Mouse (Mus musculus): ENCODE data around the gene Ltb4r2. TPM values are rescaled to one million over a fixed set of nuclear protein-coding genes. Genes with fewer than 3 reads are reported as not detected.

Ltb4r2 gene
- polyA plus RNA-seq, 1 experiment from 2014 or later: 0.36 TPM

DNA sequence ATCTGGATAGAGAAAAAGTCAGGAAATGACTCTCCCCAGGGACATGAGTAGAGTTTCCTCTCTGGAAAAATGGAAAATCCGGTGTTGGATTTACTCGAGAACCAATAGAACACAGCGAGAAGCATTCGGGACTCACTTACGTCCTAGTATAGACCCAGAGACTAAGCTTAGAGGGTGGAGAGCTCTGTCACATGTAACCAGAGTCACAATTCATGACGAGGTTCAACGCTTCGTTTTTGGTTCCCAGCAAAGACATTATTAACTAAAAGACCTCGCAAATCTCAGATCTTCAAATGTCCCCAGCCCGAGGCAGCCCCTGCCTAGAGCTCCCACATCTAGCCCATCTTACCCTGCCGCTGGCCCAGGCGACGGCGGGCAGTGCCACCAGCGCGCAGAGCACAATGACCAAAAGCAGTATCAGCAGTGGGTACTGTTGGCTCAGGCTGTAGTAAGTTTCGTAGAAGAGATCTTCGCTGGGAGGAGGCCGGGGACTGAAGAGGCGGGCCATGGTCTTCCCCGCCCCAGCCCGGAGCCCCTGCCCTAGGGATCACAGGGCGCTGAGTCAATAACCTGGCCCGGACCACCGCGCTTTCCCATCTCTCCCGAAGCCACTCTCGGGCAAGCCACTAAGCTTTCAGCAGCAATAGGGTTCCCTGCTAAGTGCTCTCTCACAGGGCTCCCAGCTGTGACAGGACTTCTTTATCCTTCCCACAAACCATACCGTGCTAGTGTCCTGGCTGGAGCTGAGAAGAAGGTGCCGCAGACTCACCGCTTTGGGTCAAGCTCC is 22.1 kb downstream of the Ltb4r2 start:
- H3K4me1 ChIP-seq: peaks cover 29% of the 10 kb centered on the region
- no peaks in the 10 kb centered on the region for H3K9me3 ChIP-seq
- ATAC-seq (ENCODE audit: low FRiP score, low read depth): peak; percentile 53
- peak overlapping the region; percentile 70 for H3K9ac ChIP-seq
- H3K27me3 ChIP-seq: peaks cover 52% of the 10 kb centered on the region
- peak overlapping the region; percentile 58 for H3K4me3 ChIP-seq
- peak overlapping the region; percentile 80 for H3K27ac ChIP-seq
- H3K36me3 ChIP-seq: peaks cover 14% of the 10 kb centered on the region; the same call in 1 of the 2 replicates
- H3K4me2 ChIP-seq (replicated peaks): peak overlapping the region; percentile 84
- under 1% methylated on average over 31 of the region's 31 CpGs for WGBS

DNA sequence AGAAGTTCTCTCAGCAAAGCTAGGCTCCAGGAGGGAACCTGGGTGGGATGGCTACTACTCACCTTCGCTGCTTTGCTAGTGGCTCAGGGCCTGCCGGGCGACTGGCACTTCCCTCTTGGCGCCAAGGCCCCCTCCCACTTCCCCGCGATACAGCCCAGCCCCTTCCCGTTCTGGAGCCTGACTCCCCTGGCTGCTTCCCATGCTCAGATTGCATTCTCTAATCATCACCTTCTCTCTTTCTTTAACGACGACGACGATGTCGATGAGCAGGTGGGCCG is 22.7 kb downstream of the Ltb4r2 start, which contains the start of gene Adcy4:
Gene Adcy4 (minus strand): TSS at position 138 of the 278 bp plus-strand sequence.
- H3K36me3 ChIP-seq: peaks cover 9% of the 10 kb centered on the region; the same call in 1 of the 2 replicates
- peak within 1 kb of the TSS; percentile 70 for H3K9ac ChIP-seq
- peak within 1 kb of the TSS; percentile 84 for H3K4me2 ChIP-seq (replicated peaks)
- H3K27ac ChIP-seq: peak within 1 kb of the TSS; percentile 80
- H3K4me3 ChIP-seq: peak within 1 kb of the TSS; percentile 58
- H3K9me3 ChIP-seq: no peaks in the 10 kb centered on the region
- 1% methylated on average over 13 of the region's 13 CpGs for WGBS
- H3K27me3 ChIP-seq: peaks cover 57% of the 10 kb centered on the region
- peaks cover 34% of the 10 kb centered on the region for H3K4me1 ChIP-seq
- ATAC-seq (ENCODE audit: low FRiP score, low read depth): no peak

DNA sequence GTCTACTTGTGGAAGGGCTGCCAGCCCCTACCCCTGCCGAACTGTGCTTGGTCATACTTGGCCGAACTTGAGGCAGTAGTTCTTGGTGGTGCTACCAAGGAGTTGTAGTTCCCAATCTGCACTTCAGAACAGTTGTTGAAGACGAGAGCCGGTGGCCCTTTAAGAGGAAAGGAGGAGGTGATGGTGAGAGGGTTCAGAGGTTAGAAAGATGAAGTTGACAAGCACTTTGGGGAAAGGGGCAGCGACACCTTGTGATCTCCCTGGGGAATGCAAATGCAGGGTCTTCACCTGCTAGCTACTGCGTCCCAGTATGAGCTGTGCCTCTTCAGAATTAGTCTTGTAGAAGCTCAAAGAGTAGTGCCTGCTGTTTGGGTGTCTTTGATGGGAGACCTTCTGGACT is 24.0 kb downstream of the Ltb4r2 start:
- H3K4me3 ChIP-seq: no peak overlapping the region
- H3K4me1 ChIP-seq: peaks cover 35% of the 10 kb centered on the region
- WGBS: 25% methylated on average over 6 of the region's 6 CpGs
- no peaks in the 10 kb centered on the region for H3K36me3 ChIP-seq
- H3K27me3 ChIP-seq: peaks cover 70% of the 10 kb centered on the region
- H3K9me3 ChIP-seq: no peaks in the 10 kb centered on the region
- no peak overlapping the region for H3K4me2 ChIP-seq (replicated peaks)
- ATAC-seq (ENCODE audit: low FRiP score, low read depth): no peak
- no peak overlapping the region for H3K27ac ChIP-seq
- H3K9ac ChIP-seq: no peak overlapping the region

DNA sequence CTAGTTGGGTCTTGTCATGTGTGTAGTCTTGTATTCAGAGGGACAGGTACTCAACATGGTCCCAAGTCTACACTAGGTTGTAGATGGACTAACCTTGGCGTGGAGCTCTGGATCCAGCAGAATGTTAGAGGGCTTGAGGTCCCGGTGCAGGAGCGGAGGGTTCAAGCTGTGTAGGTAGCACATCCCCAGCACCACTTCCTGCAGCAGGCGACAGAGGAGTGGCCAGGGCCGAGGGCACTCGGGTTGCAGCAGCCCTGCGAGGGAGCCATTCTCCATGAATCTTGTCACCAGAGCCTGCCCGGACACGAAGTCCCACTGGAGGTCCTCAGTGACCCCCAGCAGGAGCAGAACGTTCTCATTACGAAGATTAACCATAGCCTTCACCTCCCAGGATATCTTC is 26.5 kb downstream of the Ltb4r2 start:
- H3K36me3 ChIP-seq: no peaks in the 10 kb centered on the region
- no peak for ATAC-seq (ENCODE audit: low FRiP score, low read depth)
- no peak overlapping the region for H3K9ac ChIP-seq
- H3K4me3 ChIP-seq: peak overlapping the region; percentile 50
- peaks cover 67% of the 10 kb centered on the region for H3K27me3 ChIP-seq
- peak overlapping the region; percentile 81 for H3K4me2 ChIP-seq (replicated peaks)
- H3K4me1 ChIP-seq: peaks cover 20% of the 10 kb centered on the region
- H3K9me3 ChIP-seq: no peaks in the 10 kb centered on the region
- no peak overlapping the region for H3K27ac ChIP-seq
- WGBS: 38% methylated on average over 11 of the region's 11 CpGs

DNA sequence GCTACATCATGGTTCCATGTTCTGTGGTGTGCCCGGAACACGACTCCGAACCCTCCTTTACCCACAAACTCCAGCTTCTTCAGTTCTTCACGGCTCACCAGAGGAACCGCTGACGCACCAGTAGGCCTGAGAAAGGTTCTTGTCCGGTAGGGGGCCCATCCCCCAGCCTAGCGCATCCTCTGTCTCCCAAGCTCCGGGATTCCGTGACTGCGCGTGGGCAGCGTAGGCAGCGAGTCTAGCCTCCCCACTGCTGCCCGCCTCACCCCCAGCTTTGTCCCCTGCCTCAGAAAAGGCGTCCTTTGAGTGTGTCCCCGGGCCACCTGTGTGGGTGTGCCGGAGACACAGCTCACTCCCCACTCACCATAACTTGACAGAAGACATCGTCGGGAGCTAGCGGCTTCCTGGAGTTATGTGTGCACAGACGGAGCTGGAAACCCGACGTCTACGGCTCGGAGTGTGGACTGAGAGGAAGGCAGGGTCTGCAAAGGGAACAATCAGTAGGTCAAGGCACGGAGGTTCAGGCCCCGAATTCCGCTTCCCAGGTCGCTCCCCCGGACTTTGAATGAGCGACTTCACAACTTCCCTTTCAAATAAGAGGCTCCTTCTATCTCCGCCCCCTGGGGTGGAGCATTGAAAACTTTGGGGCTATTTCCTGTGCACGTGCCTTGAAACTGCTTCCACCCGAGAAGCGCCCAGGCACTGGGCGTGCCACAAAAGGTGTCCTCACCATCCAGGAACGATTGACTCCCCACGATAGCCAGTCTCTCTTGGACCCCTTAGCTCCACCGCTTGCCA is 27.2 kb downstream of the Ltb4r2 start, which contains the start of gene Ripk3:
Gene Ripk3 (minus strand): TSS at position 610 of the 795 bp plus-strand sequence.
- Histone ChIP-seq H3K4me3 (peak within 1 kb of the TSS; percentile 50), H3K9me3 (no peaks in the 10 kb centered on the region), H3K4me2 (replicated peaks) (peak within 1 kb of the TSS; percentile 81), H3K27me3 (peaks cover 67% of the 10 kb centered on the region), H3K9ac (peak within 1 kb of the TSS; percentile 65), H3K27ac (no peak within 1 kb of the TSS), H3K36me3 (no peaks in the 10 kb centered on the region), H3K4me1 (peaks cover 17% of the 10 kb centered on the region)
- peak; percentile 38; the same call in 1 of the 2 replicates for ATAC-seq (ENCODE audit: low FRiP score, low read depth)
- WGBS: 5% methylated on average over 40 of the region's 40 CpGs

DNA sequence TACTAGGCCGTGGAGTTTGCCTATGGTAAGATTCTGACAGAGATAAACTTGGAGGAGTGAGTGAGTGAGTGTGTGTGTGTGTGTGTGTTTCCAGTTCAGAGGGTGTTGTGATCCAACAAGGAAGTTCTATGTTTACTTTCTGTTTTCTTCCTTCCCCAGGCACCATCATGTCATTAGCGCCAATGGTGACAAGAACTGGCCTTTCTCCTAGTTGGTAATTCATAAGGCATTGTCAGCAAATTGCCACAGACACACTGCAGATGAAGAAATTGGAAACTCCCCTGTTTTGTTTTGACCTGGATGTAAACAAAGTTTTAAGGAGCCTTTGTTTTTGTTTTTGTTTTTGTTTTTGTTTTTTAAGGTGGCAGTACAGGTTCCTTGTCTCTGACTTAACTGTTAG is 32.2 kb downstream of the Ltb4r2 start:
- H3K27ac ChIP-seq: no peak overlapping the region
- WGBS: 66% methylated on average over 2 of the region's 2 CpGs
- no peak overlapping the region for H3K4me2 ChIP-seq (replicated peaks)
- no peaks in the 10 kb centered on the region for H3K9me3 ChIP-seq
- H3K4me3 ChIP-seq: no peak overlapping the region
- no peaks in the 10 kb centered on the region for H3K36me3 ChIP-seq
- H3K4me1 ChIP-seq: peaks cover 5% of the 10 kb centered on the region
- no peak for ATAC-seq (ENCODE audit: low FRiP score, low read depth)
- peaks cover 21% of the 10 kb centered on the region for H3K27me3 ChIP-seq
- H3K9ac ChIP-seq: no peak overlapping the region

DNA sequence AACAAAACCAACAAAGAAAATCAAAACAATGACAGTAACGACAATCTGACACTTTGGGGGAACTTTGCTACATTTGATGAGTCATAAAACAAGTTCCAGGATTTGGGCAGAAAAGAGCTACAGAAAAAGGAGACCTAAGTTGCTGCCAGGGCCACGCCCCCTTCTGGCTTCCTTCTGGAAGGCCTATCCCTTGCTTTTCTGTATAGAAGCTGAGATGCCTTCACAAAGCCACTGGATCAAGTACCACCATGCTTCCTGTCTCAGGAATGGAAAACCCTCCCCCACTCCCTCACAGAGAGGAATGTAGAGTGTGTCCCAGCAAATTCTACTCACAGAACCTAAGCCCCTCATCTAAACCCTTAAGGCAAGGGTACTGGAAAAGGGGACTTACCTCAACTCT is 32.7 kb downstream of the Ltb4r2 start:
- H3K9ac ChIP-seq: no peak overlapping the region
- WGBS: 69% methylated on average over 2 of the region's 2 CpGs

DNA sequence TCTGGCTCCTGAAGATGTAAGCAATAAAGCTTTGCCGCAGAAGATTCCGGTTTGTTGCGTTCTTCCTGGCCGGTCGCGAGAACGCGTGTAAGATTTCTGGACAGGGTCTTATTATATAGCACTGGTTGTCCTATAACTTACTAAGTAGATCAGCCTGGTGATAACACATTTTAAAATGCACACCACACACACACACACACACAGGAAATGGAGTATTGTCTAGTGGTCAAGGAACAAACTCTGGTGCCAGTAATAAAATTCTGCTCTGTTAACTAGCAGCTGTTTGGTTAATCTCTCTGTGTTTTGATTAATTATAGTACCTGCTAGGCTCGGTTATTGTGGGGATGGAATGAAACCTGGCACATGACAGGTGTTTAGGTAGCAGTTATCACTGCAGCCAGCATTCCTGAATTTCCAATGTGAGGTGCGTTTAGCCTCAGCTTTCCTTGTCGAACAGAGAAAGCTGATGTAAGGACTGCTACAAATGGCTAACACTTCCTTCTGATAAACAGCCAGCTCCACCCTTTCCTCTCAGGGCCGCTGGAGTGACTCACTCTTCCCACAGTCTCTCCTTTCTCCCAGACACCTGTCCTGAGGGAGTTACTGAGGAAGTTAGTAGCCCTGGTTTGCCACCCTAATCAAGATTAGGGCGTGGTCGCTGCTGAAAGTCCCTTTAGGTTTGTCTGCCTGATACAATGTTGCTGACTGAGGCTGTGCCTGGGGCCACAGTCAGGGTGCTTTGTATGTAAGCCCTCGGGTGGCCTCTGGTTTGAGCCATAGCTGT is 34.3 kb downstream of the Ltb4r2 start:
- Histone ChIP-seq H3K36me3 (no peaks in the 10 kb centered on the region), H3K27ac (no peak overlapping the region), H3K4me3 (no peak overlapping the region), H3K27me3 (no peaks in the 10 kb centered on the region), H3K4me2 (replicated peaks) (no peak overlapping the region), H3K9me3 (no peaks in the 10 kb centered on the region), H3K4me1 (no peaks in the 10 kb centered on the region), H3K9ac (no peak overlapping the region)
- 80% methylated on average over 15 of the region's 15 CpGs for WGBS
- no peak for ATAC-seq (ENCODE audit: low FRiP score, low read depth)

More for the DNA sequence above, 32.7 kb downstream of the Ltb4r2 start:
- Histone ChIP-seq H3K4me1 (no peaks in the 10 kb centered on the region; the same call in 1 of the 2 replicates), H3K4me3 (no peak overlapping the region), H3K36me3 (no peaks in the 10 kb centered on the region), H3K4me2 (replicated peaks) (no peak overlapping the region), H3K27me3 (peaks cover 16% of the 10 kb centered on the region), H3K27ac (no peak overlapping the region), H3K9me3 (no peaks in the 10 kb centered on the region)
- no peak for ATAC-seq (ENCODE audit: low FRiP score, low read depth)

Other genes with a start within 250 kb of the Ltb4r2 start
- gene Nrl, start 236.4 kb upstream of the Ltb4r2 start, polyA plus RNA-seq (2015; fragmentation: Nextera tagmentation; extraction: Ambion mirVana): not detected in 2 replicates
- 36.9 and 38.0 TPM in 2 replicates for gene Pck2, start 221.2 kb upstream of the Ltb4r2 start, polyA plus RNA-seq (2015; fragmentation: Nextera tagmentation; extraction: Ambion mirVana)
- 55.9 and 58.7 TPM in 2 replicates for gene Dcaf11, start 201.4 kb upstream of the Ltb4r2 start, polyA plus RNA-seq (2015; fragmentation: Nextera tagmentation; extraction: Ambion mirVana)
- 0.74 TPM in 1 of 2 replicates, not detected in the other for gene A730061H03Rik, start 201.0 kb upstream of the Ltb4r2 start, polyA plus RNA-seq (2015; fragmentation: Nextera tagmentation; extraction: Ambion mirVana)
- 22.5 and 25.5 TPM in 2 replicates for gene Fitm1, start 185.8 kb upstream of the Ltb4r2 start, polyA plus RNA-seq (2015; fragmentation: Nextera tagmentation; extraction: Ambion mirVana)
- 145 and 150 TPM in 2 replicates for gene Psme1, start 183.3 kb upstream of the Ltb4r2 start, polyA plus RNA-seq (2015; fragmentation: Nextera tagmentation; extraction: Ambion mirVana)
- gene Emc9, start 176.1 kb upstream of the Ltb4r2 start, polyA plus RNA-seq (2015; fragmentation: Nextera tagmentation; extraction: Ambion mirVana): 4.9 and 5.0 TPM in 2 replicates
- gene Psme2, start 170.3 kb upstream of the Ltb4r2 start, polyA plus RNA-seq (2015; fragmentation: Nextera tagmentation; extraction: Ambion mirVana): 251 and 280 TPM in 2 replicates
- gene Rnf31, start 169.7 kb upstream of the Ltb4r2 start, polyA plus RNA-seq (2015; fragmentation: Nextera tagmentation; extraction: Ambion mirVana): 22.5 and 23.2 TPM in 2 replicates
- 11.2 and 11.4 TPM in 2 replicates for gene Irf9, start 157.9 kb upstream of the Ltb4r2 start, polyA plus RNA-seq (2015; fragmentation: Nextera tagmentation; extraction: Ambion mirVana)
- gene Rec8, start 143.4 kb upstream of the Ltb4r2 start, polyA plus RNA-seq (2015; fragmentation: Nextera tagmentation; extraction: Ambion mirVana): 6.1 and 7.0 TPM in 2 replicates
- 107 and 113 TPM in 2 replicates for gene Ipo4, start 125.5 kb upstream of the Ltb4r2 start, polyA plus RNA-seq (2015; fragmentation: Nextera tagmentation; extraction: Ambion mirVana)
- 1.3 and 1.9 TPM in 2 replicates for gene Gm49378, start 123.5 kb upstream of the Ltb4r2 start, polyA plus RNA-seq (2015; fragmentation: Nextera tagmentation; extraction: Ambion mirVana)
- gene Tm9sf1, start 117.6 kb upstream of the Ltb4r2 start, polyA plus RNA-seq (2015; fragmentation: Nextera tagmentation; extraction: Ambion mirVana): 108 and 113 TPM in 2 replicates
- gene Tssk4, start 111.2 kb upstream of the Ltb4r2 start, polyA plus RNA-seq (2015; fragmentation: Nextera tagmentation; extraction: Ambion mirVana): 0.91 and 1.0 TPM in 2 replicates
- gene Mdp1, start 100.9 kb upstream of the Ltb4r2 start, polyA plus RNA-seq (2015; fragmentation: Nextera tagmentation; extraction: Ambion mirVana): 68.7 and 69.5 TPM in 2 replicates
- 70.2 and 72.7 TPM in 2 replicates for gene Gmpr2, start 89.5 kb upstream of the Ltb4r2 start, polyA plus RNA-seq (2015; fragmentation: Nextera tagmentation; extraction: Ambion mirVana)
- gene Nedd8, start 89.3 kb upstream of the Ltb4r2 start, polyA plus RNA-seq (2015; fragmentation: Nextera tagmentation; extraction: Ambion mirVana): 606 and 624 TPM in 2 replicates
- gene Tinf2, start 79.6 kb upstream of the Ltb4r2 start, polyA plus RNA-seq (2015; fragmentation: Nextera tagmentation; extraction: Ambion mirVana): 43.4 and 44.0 TPM in 2 replicates
- 5.0 and 5.7 TPM in 2 replicates for gene Tgm1, start 47.5 kb upstream of the Ltb4r2 start, polyA plus RNA-seq (2015; fragmentation: Nextera tagmentation; extraction: Ambion mirVana)
- 24.8 and 26.2 TPM in 2 replicates for gene Rabggta, start 39.2 kb upstream of the Ltb4r2 start, polyA plus RNA-seq (2015; fragmentation: Nextera tagmentation; extraction: Ambion mirVana)
- gene Dhrs1, start 15.7 kb upstream of the Ltb4r2 start, polyA plus RNA-seq (2015; fragmentation: Nextera tagmentation; extraction: Ambion mirVana): 78.1 and 89.9 TPM in 2 replicates
- gene Nop9, start 15.7 kb upstream of the Ltb4r2 start, polyA plus RNA-seq (2015; fragmentation: Nextera tagmentation; extraction: Ambion mirVana): 41.8 and 42.8 TPM in 2 replicates
- gene Cideb, start 3.0 kb upstream of the Ltb4r2 start, polyA plus RNA-seq (2015; fragmentation: Nextera tagmentation; extraction: Ambion mirVana): 0.45 and 0.72 TPM in 2 replicates
- gene Ltb4r1, start 4.5 kb downstream of the Ltb4r2 start, polyA plus RNA-seq (2015; fragmentation: Nextera tagmentation; extraction: Ambion mirVana): 0.45 and 0.51 TPM in 2 replicates
- 20.9 and 25.6 TPM in 2 replicates for gene Adcy4, start 22.7 kb downstream of the Ltb4r2 start, polyA plus RNA-seq (2015; fragmentation: Nextera tagmentation; extraction: Ambion mirVana)
- 31.0 and 37.1 TPM in 2 replicates for gene Ripk3, start 27.4 kb downstream of the Ltb4r2 start, polyA plus RNA-seq (2015; fragmentation: Nextera tagmentation; extraction: Ambion mirVana)
- gene Nfatc4, start 61.7 kb downstream of the Ltb4r2 start, polyA plus RNA-seq (2015; fragmentation: Nextera tagmentation; extraction: Ambion mirVana): 124 and 128 TPM in 2 replicates
- 28.2 and 34.2 TPM in 2 replicates for gene Nynrin, start 92.6 kb downstream of the Ltb4r2 start, polyA plus RNA-seq (2015; fragmentation: Nextera tagmentation; extraction: Ambion mirVana)
- 0.17 and 0.31 TPM in 2 replicates for gene Cbln3, start 123.0 kb downstream of the Ltb4r2 start, polyA plus RNA-seq (2015; fragmentation: Nextera tagmentation; extraction: Ambion mirVana)
- gene Khnyn, start 123.5 kb downstream of the Ltb4r2 start, polyA plus RNA-seq (2015; fragmentation: Nextera tagmentation; extraction: Ambion mirVana): 24.2 and 25.5 TPM in 2 replicates
- 98.8 and 104 TPM in 2 replicates for gene Sdr39u1, start 138.9 kb downstream of the Ltb4r2 start, polyA plus RNA-seq (2015; fragmentation: Nextera tagmentation; extraction: Ambion mirVana)
- gene Cma1, start 183.2 kb downstream of the Ltb4r2 start, polyA plus RNA-seq (2015; fragmentation: Nextera tagmentation; extraction: Ambion mirVana): 10.7 and 11.9 TPM in 2 replicates
- not detected in 2 replicates for gene Cma2, start 189.6 kb downstream of the Ltb4r2 start, polyA plus RNA-seq (2015; fragmentation: Nextera tagmentation; extraction: Ambion mirVana)

Data from limb, embryonic 13.5 days (tissue).